Mouse (Mus musculus): ENCODE data around the gene Lrrc26. TPM values are rescaled to one million over a fixed set of nuclear protein-coding genes. Genes with fewer than 3 reads are reported as not detected.

Lrrc26 gene
- polyA plus RNA-seq, 1 experiment from 2014 or later, result not detected

GRCm38 (mm10) chr2:25318119-25318966, 28.6 kb downstream of the Lrrc26 start:
- H3K4me1 ChIP-seq, result peaks cover 7% of the 10 kb centered on the region; the same call in 1 of the 2 replicates
- 8% methylated on average over 31 of the region's 31 CpGs for WGBS
- no peaks in the 10 kb centered on the region for H3K9me3 ChIP-seq
- H3K4me3 ChIP-seq, result peak overlapping the region; percentile 53
- DNase-seq (ENCODE audit: low spot score), result no peak
- H3K27me3 ChIP-seq (ENCODE audit: insufficient read depth, poor library complexity, severe bottlenecking), result peaks cover 83% of the 10 kb centered on the region
- no peaks in the 10 kb centered on the region for H3K36me3 ChIP-seq
- H3K27ac ChIP-seq, result no peak overlapping the region

DNA sequence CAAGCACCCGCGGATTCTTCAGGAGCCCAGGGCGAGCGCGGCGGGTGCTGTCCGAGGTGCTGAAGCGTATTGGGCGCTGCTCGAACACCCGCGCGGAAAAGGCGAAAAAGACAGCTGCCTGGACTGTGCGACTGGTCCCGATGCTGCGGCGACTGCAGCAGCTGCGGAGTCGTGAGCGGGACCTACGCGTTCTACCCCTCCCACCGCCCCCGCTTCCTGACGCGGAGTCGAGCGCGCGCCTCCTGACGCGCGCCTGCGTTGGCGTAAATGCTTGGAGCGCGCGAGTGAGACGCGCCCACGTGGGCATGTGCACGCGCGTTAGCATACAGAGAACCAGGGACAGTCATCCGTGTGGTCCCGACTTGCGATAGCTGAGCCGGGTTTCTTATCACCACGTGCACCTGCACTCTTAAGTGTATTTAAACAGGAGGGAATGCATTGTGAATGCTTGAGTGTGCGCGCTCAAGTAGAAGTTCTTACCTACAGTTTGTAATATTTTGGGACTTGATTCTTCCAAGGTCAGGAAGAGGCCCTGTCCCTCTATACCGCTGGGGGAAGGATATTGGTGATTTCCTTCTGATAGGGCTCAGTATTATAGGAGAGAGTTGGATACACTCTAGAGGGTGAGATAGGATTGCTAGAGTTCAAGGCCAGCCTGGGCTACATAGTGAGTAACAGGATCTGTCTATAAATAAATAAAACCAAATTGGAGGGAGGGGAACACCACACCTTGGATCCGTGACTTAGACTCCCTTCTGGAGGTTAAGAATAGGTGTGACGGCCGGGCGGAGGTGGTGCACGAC, 29.5 kb downstream of the Lrrc26 start, which contains the start of gene Grin1:
TSS of gene Grin1 (minus strand) at position 217 of the 803 bp plus-strand sequence.
- WGBS, result 10% methylated on average over 58 of the region's 58 CpGs

DNA sequence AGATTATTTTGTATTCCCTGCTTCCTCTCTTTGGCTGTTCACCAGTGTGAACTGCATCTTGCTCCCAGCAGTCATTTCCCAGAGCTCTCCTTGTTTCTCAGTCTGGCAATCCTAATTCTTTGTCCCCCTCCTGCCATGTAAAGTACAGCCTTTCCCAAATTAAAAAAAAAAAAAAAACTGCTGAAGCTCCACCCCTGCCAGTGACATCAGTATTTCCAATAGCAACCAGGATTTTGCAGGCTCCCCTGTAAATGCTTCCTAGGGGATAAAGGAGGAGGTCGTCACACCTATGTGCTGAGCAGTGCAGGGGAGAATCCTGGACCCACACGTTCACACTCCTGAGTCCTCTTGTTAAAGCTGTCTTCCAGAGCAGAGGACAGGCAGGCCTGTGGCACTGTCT, 30.4 kb downstream of the Lrrc26 start:
- Histone ChIP-seq H3K4me1 (peaks cover 7% of the 10 kb centered on the region; the same call in 1 of the 2 replicates), H3K4me3 (no peak overlapping the region), H3K27ac (no peak overlapping the region), H3K27me3 (ENCODE audit: insufficient read depth, poor library complexity, severe bottlenecking) (peaks cover 66% of the 10 kb centered on the region), H3K9me3 (no peaks in the 10 kb centered on the region), H3K36me3 (no peaks in the 10 kb centered on the region)
- 25% methylated on average over 2 of the region's 2 CpGs for WGBS
- DNase-seq (ENCODE audit: low spot score), result no peak

More for the DNA sequence above, 29.5 kb downstream of the Lrrc26 start, which contains the start of gene Grin1:
- H3K9me3 ChIP-seq, result no peaks in the 10 kb centered on the region
- H3K27ac ChIP-seq, result no peak within 1 kb of the TSS
- H3K27me3 ChIP-seq (ENCODE audit: insufficient read depth, poor library complexity, severe bottlenecking), result peaks cover 75% of the 10 kb centered on the region
- DNase-seq (ENCODE audit: low spot score), result no peak
- peak within 1 kb of the TSS; percentile 53 for H3K4me3 ChIP-seq
- H3K4me1 ChIP-seq, result peaks cover 7% of the 10 kb centered on the region; the same call in 1 of the 2 replicates
- H3K36me3 ChIP-seq, result no peaks in the 10 kb centered on the region

- Histone ChIP-seq H3K36me3 (no peaks in the 10 kb centered on the region), H3K9me3 (no peaks in the 10 kb centered on the region), H3K27me3 (ENCODE audit: insufficient read depth, poor library complexity, severe bottlenecking) (peaks cover 7% of the 10 kb centered on the region), H3K4me1 (no peaks in the 10 kb centered on the region), H3K27ac (no peak overlapping the region), H3K4me3 (no peak overlapping the region)
- 71% methylated on average over 2 of the region's 2 CpGs for WGBS
- no peak for DNase-seq (ENCODE audit: low spot score)
Measured at GRCm38 (mm10) chr2:25326036-25326435, 36.3 kb downstream of the Lrrc26 start.

- no peak overlapping the region for H3K4me3 ChIP-seq
- H3K27me3 ChIP-seq (ENCODE audit: insufficient read depth, poor library complexity, severe bottlenecking), result no peaks in the 10 kb centered on the region
- H3K4me1 ChIP-seq, result peaks cover 9% of the 10 kb centered on the region
- no peak overlapping the region for H3K27ac ChIP-seq
- H3K36me3 ChIP-seq, result 0 out of 2 replicates have a peak, but pooled peaks cover under 1% of the 10 kb centered on the region
- no peak for DNase-seq (ENCODE audit: low spot score)
- H3K9me3 ChIP-seq, result no peaks in the 10 kb centered on the region
- 38% methylated on average over 7 of the region's 7 CpGs for WGBS
Measured at GRCm38 (mm10) chr2:25328440-25328839, 38.7 kb downstream of the Lrrc26 start.

DNA sequence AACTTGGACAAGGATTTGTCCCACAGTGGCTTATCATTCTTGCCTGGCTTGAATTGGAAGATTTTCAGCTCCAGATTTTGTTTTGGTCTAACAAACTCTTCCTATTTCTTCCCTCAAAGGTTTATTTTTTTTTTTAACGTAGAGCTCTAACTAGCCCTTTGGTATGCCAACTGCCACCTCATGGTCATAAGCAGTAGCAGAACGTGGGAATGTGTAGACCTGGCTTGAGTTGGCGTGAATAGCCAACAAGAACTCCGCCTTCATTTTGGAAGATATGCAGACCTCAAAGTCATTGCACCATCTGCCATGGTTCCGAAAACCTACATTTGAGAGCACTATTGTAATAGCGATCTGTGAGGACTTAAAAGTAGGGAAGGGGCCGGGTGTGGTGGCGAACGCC, 41.8 kb downstream of the Lrrc26 start:
- no peak overlapping the region for H3K27ac ChIP-seq
- no peaks in the 10 kb centered on the region for H3K9me3 ChIP-seq
- H3K4me1 ChIP-seq, result peaks cover 14% of the 10 kb centered on the region
- DNase-seq (ENCODE audit: low spot score), result no peak
- H3K36me3 ChIP-seq, result peaks cover 28% of the 10 kb centered on the region
- H3K4me3 ChIP-seq, result peak overlapping the region; percentile 94
- 50% methylated on average over 9 of the region's 9 CpGs for WGBS
- H3K27me3 ChIP-seq (ENCODE audit: insufficient read depth, poor library complexity, severe bottlenecking), result no peaks in the 10 kb centered on the region

DNA sequence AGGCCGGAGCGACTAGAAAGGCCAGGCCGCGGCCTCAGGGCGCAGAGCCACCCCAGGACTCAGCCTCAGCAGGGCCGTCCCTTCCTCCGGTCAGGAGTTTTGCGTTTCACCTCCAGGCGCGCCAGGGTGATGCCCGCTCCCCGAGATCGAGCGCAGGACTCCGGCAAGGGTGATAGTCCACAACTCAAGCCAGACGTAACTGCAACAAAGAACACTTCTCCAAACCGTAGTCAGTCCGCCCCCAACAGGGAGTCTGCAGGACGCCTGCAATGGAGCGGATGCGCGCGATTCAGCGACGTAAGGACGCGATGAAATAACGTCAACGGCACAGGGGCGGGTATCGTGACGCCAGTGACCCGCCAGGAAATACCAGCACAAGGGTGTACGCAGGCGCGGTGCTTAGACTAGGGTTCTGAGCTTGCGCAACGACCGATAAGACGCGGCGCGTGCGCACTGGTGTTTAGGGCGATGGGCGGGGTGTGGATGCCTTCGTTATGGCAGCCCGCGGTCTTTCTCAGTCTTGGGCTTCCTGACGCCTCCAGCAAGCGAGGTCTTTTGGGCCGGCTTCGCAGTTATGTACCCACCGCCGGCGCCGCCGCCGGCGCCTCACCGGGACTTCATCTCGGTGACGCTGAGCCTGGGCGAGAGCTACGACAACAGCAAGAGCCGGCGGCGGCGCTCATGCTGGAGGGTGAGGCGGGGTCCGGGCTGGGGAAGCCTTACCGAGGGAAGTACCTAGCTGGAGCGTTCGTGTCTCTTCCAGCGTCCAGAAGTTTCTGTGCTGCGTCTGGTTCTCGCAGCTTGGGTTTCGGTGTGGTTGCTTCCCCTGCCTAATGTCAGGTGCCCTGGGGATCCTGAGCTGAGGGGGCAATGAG, 42.8 kb downstream of the Lrrc26 start, which contains the start of gene Man1b1:
TSS of gene Man1b1 (plus strand) at position 53 of the 875 bp plus-strand sequence.
- Histone ChIP-seq H3K27ac (peak within 1 kb of the TSS; percentile 96), H3K27me3 (ENCODE audit: insufficient read depth, poor library complexity, severe bottlenecking) (no peaks in the 10 kb centered on the region), H3K4me3 (peak within 1 kb of the TSS; percentile 94), H3K4me1 (peaks cover 14% of the 10 kb centered on the region), H3K9me3 (no peaks in the 10 kb centered on the region), H3K36me3 (peaks cover 38% of the 10 kb centered on the region)
- under 1% methylated on average over 78 of the region's 78 CpGs for WGBS
- peak; percentile 100 for DNase-seq (ENCODE audit: low spot score)

DNA sequence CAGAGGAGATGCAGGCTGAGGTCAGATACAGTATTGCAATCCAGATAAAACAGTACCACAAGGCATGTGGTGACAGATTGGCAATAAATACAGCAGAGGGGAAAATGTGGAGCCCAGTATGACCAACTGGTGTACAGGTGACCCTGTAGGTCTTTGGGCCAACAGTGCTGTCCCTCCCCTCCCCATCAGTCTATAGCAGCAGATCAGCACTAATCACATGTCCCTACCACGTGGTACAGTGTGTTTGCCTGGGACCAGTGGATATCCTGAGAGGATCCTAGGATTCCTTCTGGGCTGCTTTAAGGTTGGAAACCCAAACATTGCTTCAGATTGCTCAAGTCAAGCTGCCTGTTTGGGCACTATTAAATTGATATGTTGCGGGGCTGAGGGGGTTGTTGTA, 43.9 kb downstream of the Lrrc26 start:
- peak overlapping the region; percentile 94 for H3K4me3 ChIP-seq
- H3K27me3 ChIP-seq (ENCODE audit: insufficient read depth, poor library complexity, severe bottlenecking), result no peaks in the 10 kb centered on the region
- peaks cover 49% of the 10 kb centered on the region for H3K36me3 ChIP-seq
- H3K4me1 ChIP-seq, result peaks cover 14% of the 10 kb centered on the region
- 78% methylated on average over 2 of the region's 2 CpGs for WGBS
- no peak for DNase-seq (ENCODE audit: low spot score)
- no peaks in the 10 kb centered on the region for H3K9me3 ChIP-seq
- H3K27ac ChIP-seq, result no peak overlapping the region

DNA sequence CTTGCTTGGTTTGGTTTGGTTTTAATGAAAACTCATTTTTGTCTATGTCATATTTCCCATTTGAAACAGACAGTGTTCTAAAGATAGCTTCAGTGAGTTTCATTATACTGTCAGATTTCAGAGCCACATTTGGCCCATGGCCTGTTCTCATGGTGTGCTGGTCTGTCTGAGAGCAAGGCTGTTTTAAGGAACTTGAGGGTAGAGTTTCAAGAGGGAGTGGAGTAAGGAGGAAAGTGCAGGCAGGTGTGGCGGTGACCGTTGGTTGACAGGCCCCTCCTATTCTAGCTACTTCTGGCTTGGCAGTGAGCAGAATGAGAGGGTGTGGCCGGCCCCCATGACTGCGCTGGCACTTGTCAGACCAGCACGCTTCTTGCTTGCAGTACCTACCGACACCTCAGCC, 48.6 kb downstream of the Lrrc26 start:
- no peak for DNase-seq (ENCODE audit: low spot score)
- no peak overlapping the region for H3K4me3 ChIP-seq
- H3K36me3 ChIP-seq, result peaks cover 89% of the 10 kb centered on the region
- no peaks in the 10 kb centered on the region for H3K27me3 ChIP-seq (ENCODE audit: insufficient read depth, poor library complexity, severe bottlenecking)
- no peak overlapping the region for H3K27ac ChIP-seq
- no peaks in the 10 kb centered on the region for H3K9me3 ChIP-seq
- WGBS, result 94% methylated on average over 6 of the region's 6 CpGs
- H3K4me1 ChIP-seq, result peaks cover 7% of the 10 kb centered on the region

Other genes with a start within 250 kb of the Lrrc26 start
- 52.2 and 53.2 TPM in 2 replicates for gene Nsmf, start 235.6 kb upstream of the Lrrc26 start, polyA plus RNA-seq (2016; fragmentation: Nextera tagmentation; extraction: Ambion mirVana)
- gene Entpd8, start 209.6 kb upstream of the Lrrc26 start, polyA plus RNA-seq (2016; fragmentation: Nextera tagmentation; extraction: Ambion mirVana), result 0.13 TPM in 1 of 2 replicates, not detected in the other
- gene Noxa1, start 194.8 kb upstream of the Lrrc26 start, polyA plus RNA-seq (2016; fragmentation: Nextera tagmentation; extraction: Ambion mirVana), result 0.14 TPM in 1 of 2 replicates, not detected in the other
- gene Nrarp, start 109.2 kb upstream of the Lrrc26 start, polyA plus RNA-seq (2016; fragmentation: Nextera tagmentation; extraction: Ambion mirVana), result 5.7 and 5.9 TPM in 2 replicates
- 7.7 and 8.4 TPM in 2 replicates for gene Tor4a, start 93.0 kb upstream of the Lrrc26 start, polyA plus RNA-seq (2016; fragmentation: Nextera tagmentation; extraction: Ambion mirVana)
- 90.9 and 99.8 TPM in 2 replicates for gene Nelfb, start 78.4 kb upstream of the Lrrc26 start, polyA plus RNA-seq (2016; fragmentation: Nextera tagmentation; extraction: Ambion mirVana)
- 0.10 TPM in 1 of 2 replicates, not detected in the other for gene Stpg3, start 75.3 kb upstream of the Lrrc26 start, polyA plus RNA-seq (2016; fragmentation: Nextera tagmentation; extraction: Ambion mirVana)
- gene Fam166a, start 71.2 kb upstream of the Lrrc26 start, polyA plus RNA-seq (2016; fragmentation: Nextera tagmentation; extraction: Ambion mirVana), result 0.92 TPM in 1 of 2 replicates, not detected in the other
- gene Tubb4b, start 65.2 kb upstream of the Lrrc26 start, polyA plus RNA-seq (2016; fragmentation: Nextera tagmentation; extraction: Ambion mirVana), result 544 and 610 TPM in 2 replicates
- gene Slc34a3, start 55.6 kb upstream of the Lrrc26 start, polyA plus RNA-seq (2016; fragmentation: Nextera tagmentation; extraction: Ambion mirVana), result not detected in 2 replicates
- 0.08 TPM in 1 of 2 replicates, not detected in the other for gene Rnf224, start 53.1 kb upstream of the Lrrc26 start, polyA plus RNA-seq (2016; fragmentation: Nextera tagmentation; extraction: Ambion mirVana)
- gene Rnf208, start 47.7 kb upstream of the Lrrc26 start, polyA plus RNA-seq (2016; fragmentation: Nextera tagmentation; extraction: Ambion mirVana), result 6.4 and 9.1 TPM in 2 replicates
- gene Cysrt1, start 47.5 kb upstream of the Lrrc26 start, polyA plus RNA-seq (2016; fragmentation: Nextera tagmentation; extraction: Ambion mirVana), result not detected in 2 replicates
- gene AL732309.1, start 43.1 kb upstream of the Lrrc26 start, polyA plus RNA-seq (2016; fragmentation: Nextera tagmentation; extraction: Ambion mirVana), result 4.0 and 6.0 TPM in 2 replicates
- 17.1 and 19.0 TPM in 2 replicates for gene Tmem203, start 34.5 kb upstream of the Lrrc26 start, polyA plus RNA-seq (2016; fragmentation: Nextera tagmentation; extraction: Ambion mirVana)
- gene Tprn, start 27.3 kb upstream of the Lrrc26 start, polyA plus RNA-seq (2016; fragmentation: Nextera tagmentation; extraction: Ambion mirVana), result 5.1 and 6.4 TPM in 2 replicates
- 164 and 199 TPM in 2 replicates for gene Ssna1, start 17.5 kb upstream of the Lrrc26 start, polyA plus RNA-seq (2016; fragmentation: Nextera tagmentation; extraction: Ambion mirVana)
- 101 and 113 TPM in 2 replicates for gene Anapc2, start 17.4 kb upstream of the Lrrc26 start, polyA plus RNA-seq (2016; fragmentation: Nextera tagmentation; extraction: Ambion mirVana)
- not detected in 2 replicates for gene Tmem210, start 1.8 kb upstream of the Lrrc26 start, polyA plus RNA-seq (2016; fragmentation: Nextera tagmentation; extraction: Ambion mirVana)
- 0.93 TPM in 1 of 2 replicates, not detected in the other for gene Grin1, start 29.3 kb downstream of the Lrrc26 start, polyA plus RNA-seq (2016; fragmentation: Nextera tagmentation; extraction: Ambion mirVana)
- gene Man1b1, start 42.4 kb downstream of the Lrrc26 start, polyA plus RNA-seq (2016; fragmentation: Nextera tagmentation; extraction: Ambion mirVana), result 31.7 and 52.3 TPM in 2 replicates
- 12.9 and 19.1 TPM in 2 replicates for gene Dpp7, start 66.4 kb downstream of the Lrrc26 start, polyA plus RNA-seq (2016; fragmentation: Nextera tagmentation; extraction: Ambion mirVana)
- gene Uap1l1, start 75.8 kb downstream of the Lrrc26 start, polyA plus RNA-seq (2016; fragmentation: Nextera tagmentation; extraction: Ambion mirVana), result 9.5 and 12.7 TPM in 2 replicates
- 26.8 and 31.8 TPM in 2 replicates for gene Sapcd2, start 82.4 kb downstream of the Lrrc26 start, polyA plus RNA-seq (2016; fragmentation: Nextera tagmentation; extraction: Ambion mirVana)
- not detected in 2 replicates for gene Entpd2, start 106.0 kb downstream of the Lrrc26 start, polyA plus RNA-seq (2016; fragmentation: Nextera tagmentation; extraction: Ambion mirVana)
- gene Npdc1, start 109.4 kb downstream of the Lrrc26 start, polyA plus RNA-seq (2016; fragmentation: Nextera tagmentation; extraction: Ambion mirVana), result 14.6 and 16.5 TPM in 2 replicates
- gene Fut7, start 133.4 kb downstream of the Lrrc26 start, polyA plus RNA-seq (2016; fragmentation: Nextera tagmentation; extraction: Ambion mirVana), result not detected in 2 replicates
- 3.5 and 4.7 TPM in 2 replicates for gene Abca2, start 138.8 kb downstream of the Lrrc26 start, polyA plus RNA-seq (2016; fragmentation: Nextera tagmentation; extraction: Ambion mirVana)
- 0.69 and 1.1 TPM in 2 replicates for gene Clic3, start 166.9 kb downstream of the Lrrc26 start, polyA plus RNA-seq (2016; fragmentation: Nextera tagmentation; extraction: Ambion mirVana)
- gene Paxx, start 171.2 kb downstream of the Lrrc26 start, polyA plus RNA-seq (2016; fragmentation: Nextera tagmentation; extraction: Ambion mirVana), result 15.6 and 17.7 TPM in 2 replicates
- gene Ptgds, start 180.1 kb downstream of the Lrrc26 start, polyA plus RNA-seq (2016; fragmentation: Nextera tagmentation; extraction: Ambion mirVana), result 0.18 and 0.32 TPM in 2 replicates
- not detected in 2 replicates for gene Lcn12, start 204.0 kb downstream of the Lrrc26 start, polyA plus RNA-seq (2016; fragmentation: Nextera tagmentation; extraction: Ambion mirVana)
- 86.0 and 92.1 TPM in 2 replicates for gene Fbxw5, start 210.8 kb downstream of the Lrrc26 start, polyA plus RNA-seq (2016; fragmentation: Nextera tagmentation; extraction: Ambion mirVana)
- 4.2 and 6.0 TPM in 2 replicates for gene C8g, start 211.8 kb downstream of the Lrrc26 start, polyA plus RNA-seq (2016; fragmentation: Nextera tagmentation; extraction: Ambion mirVana)